Mouse (Mus musculus) liver, embryonic 12.5 days (tissue): ENCODE data around the gene Def6. TPM values are rescaled to one million over a fixed set of nuclear protein-coding genes. Genes with fewer than 3 reads are reported as not detected.

Experiments used
- ATAC-seq: fragments of 200-750 bp; cut with Nextera tagmentation; 2 replicates; pipeline ENCODE4 v1.8.0; 2017; ENCODE audit warnings: moderate number of reproducible peaks, mild to moderate bottlenecking, moderate library complexity
- H3K27ac ChIP-seq: fragments of 300-500 bp; sonication (generic); 2 replicates; pipeline ENCODE4 v1.5.1; 2016; ENCODE audit warnings: mild to moderate bottlenecking
- H3K27me3 ChIP-seq: fragments of 300-500 bp; sonication (generic); replicated peaks from 2 replicates; pipeline ENCODE4 v1.6.1; 2016; ENCODE audit warnings: mild to moderate bottlenecking, moderate library complexity
- H3K36me3 ChIP-seq: fragments of 300-500 bp; sonication (generic); 2 replicates; pipeline ENCODE4 v1.6.1; 2016; ENCODE audit warnings: mild to moderate bottlenecking, moderate library complexity
- H3K4me1 ChIP-seq: fragments of 300-500 bp; sonication (generic); 2 replicates; pipeline ENCODE4 v1.6.1; 2016
- H3K4me2 ChIP-seq: fragments of 300-500 bp; sonication (generic); 2 replicates; pipeline ENCODE4 v1.6.1; 2016; ENCODE audit warnings: mild to moderate bottlenecking, moderate library complexity
- H3K4me3 ChIP-seq: fragments of 300-500 bp; sonication (generic); 2 replicates; pipeline ENCODE4 v1.5.1; 2016; ENCODE audit warnings: mild to moderate bottlenecking, moderate library complexity
- H3K9ac ChIP-seq: fragments of 300-500 bp; sonication (generic); 2 replicates; pipeline ENCODE4 v1.6.1; 2016; ENCODE audit warnings: mild to moderate bottlenecking, moderate library complexity
- H3K9me3 ChIP-seq: fragments of 300-500 bp; sonication (generic); replicated peaks from 2 replicates; pipeline ENCODE4 v1.6.1; 2016; ENCODE audit warnings: mild to moderate bottlenecking, moderate library complexity
- WGBS: fragments of 180-500 bp; shearing (Covaris S2); methylation state at CpG from one replicate; pipeline ENCODE4 v1.1.7; 2016; ENCODE audit not compliant: insufficient replicate concordance; 5-methylcytosine and 5-hydroxymethylcytosine counted together
- polyA plus RNA-seq: library from polyadenylated mRNA; unstranded; fragments of >200 nt; fragmentation: Nextera tagmentation; extraction: Ambion mirVana; gene quantifications from 2 replicates; pipeline ENCODE4 v1.2.1, GENCODE M21; 2016

Def6 gene
- polyA plus RNA-seq = 21.6 and 25.2 TPM in 2 replicates

DNA sequence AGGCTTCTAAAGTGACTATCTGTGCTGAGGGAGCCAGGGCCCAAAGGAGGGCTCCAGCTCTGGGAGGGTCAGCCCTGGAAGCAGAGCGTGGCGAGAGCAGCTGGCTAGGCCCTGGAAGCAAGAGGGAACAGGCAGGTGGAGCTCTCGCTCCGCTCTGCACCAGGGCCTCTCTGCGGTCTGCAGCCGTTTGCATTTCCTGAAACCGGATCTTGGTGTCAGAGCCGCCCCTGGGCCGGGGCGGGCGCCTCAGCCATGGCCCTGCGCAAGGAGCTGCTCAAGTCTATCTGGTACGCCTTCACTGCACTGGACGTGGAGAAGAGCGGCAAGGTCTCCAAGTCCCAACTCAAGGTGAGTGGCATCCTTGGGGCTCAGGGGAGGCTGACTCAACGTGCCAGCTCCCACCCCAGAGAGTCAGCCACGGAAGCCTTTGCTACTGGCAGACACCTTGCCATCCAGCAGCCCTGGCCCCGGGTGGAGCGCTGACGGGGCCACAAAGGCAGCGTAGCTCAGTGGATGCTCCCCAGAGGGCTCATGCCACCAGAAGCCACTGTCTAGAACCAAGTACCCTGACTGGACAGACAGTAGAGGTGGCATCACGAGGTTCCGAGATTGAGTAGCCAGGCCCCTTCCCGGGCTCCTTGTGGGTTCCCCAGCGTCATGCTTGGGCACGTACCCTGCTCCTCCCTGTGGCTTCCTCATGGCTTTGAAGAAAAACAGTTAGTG lies at the start of gene Def6:
Def6 (plus strand) TSS at position 188 of the 723 bp plus-strand sequence.
- Histone ChIP-seq H3K27ac (peak within 1 kb of the TSS; percentile 78), H3K9me3 (no peaks in the 10 kb centered on the region), H3K27me3 (no peaks in the 10 kb centered on the region), H3K4me2 (peak within 1 kb of the TSS; percentile 82), H3K36me3 (peaks cover 9% of the 10 kb centered on the region), H3K4me1 (peaks cover 57% of the 10 kb centered on the region), H3K9ac (peak within 1 kb of the TSS; percentile 72), H3K4me3 (peak within 1 kb of the TSS; percentile 62)
- 3% methylated on average over 26 of the region's 26 CpGs for WGBS
- ATAC-seq = peak; percentile 75

DNA sequence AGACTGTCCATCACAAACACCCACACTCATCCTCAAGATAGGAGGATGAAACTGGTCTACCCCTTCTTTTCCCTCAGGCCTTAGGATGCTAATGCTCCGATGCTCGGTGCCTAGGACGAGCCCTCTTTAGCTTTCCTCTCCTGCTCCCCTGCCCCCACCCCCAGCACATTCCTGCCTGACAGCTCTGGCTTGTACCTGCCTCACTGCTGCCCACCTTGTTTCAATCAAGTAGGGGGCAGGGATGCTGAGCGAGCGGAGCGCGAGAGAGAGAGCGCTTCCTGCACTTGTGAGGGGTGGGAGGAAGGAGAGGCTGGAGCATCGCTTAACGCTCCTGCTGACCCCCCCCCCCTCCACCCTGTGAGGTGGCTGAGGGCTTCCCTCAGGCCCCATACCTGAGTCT lies 47.2 kb upstream of the Def6 start:
- no peak for ATAC-seq
- no peak overlapping the region for H3K4me2 ChIP-seq
- H3K9me3 ChIP-seq = no peaks in the 10 kb centered on the region
- H3K9ac ChIP-seq = no peak overlapping the region
- no peaks in the 10 kb centered on the region for H3K36me3 ChIP-seq
- no peak overlapping the region for H3K4me3 ChIP-seq
- peaks cover 99% of the 10 kb centered on the region for H3K27me3 ChIP-seq
- no peak overlapping the region for H3K27ac ChIP-seq
- H3K4me1 ChIP-seq = no peaks in the 10 kb centered on the region
- 13% methylated on average over 10 of the region's 10 CpGs for WGBS

- Histone ChIP-seq H3K9ac (no peak overlapping the region), H3K9me3 (no peaks in the 10 kb centered on the region), H3K27ac (no peak overlapping the region), H3K36me3 (no peaks in the 10 kb centered on the region), H3K27me3 (peaks cover 96% of the 10 kb centered on the region), H3K4me3 (no peak overlapping the region), H3K4me1 (no peaks in the 10 kb centered on the region), H3K4me2 (no peak overlapping the region)
- 15% methylated on average over 11 of the region's 11 CpGs for WGBS
- no peak for ATAC-seq
These were observed 46.2 kb upstream of the Def6 start for GRCm38 (mm10) chr17:28161310-28161881.

DNA sequence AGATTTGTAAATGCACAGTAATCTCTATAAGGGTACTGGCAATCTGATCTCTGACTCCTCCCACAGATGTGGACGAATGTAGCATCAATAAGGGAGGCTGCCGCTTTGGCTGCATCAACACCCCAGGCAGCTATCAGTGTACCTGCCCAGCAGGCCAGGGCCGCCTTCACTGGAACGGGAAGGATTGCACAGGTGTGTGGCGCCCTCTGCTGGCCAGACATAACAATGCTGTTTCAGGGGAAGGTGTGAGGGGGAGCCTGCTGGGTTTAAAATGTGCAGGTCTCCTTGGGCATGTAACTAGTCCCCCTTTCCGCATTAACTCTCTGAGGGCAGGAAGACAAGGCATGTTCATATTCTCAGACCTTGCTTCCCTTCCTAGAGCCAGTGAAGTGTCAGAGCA lies 43.9 kb upstream of the Def6 start:
- no peak for ATAC-seq
- Histone ChIP-seq H3K4me2 (no peak overlapping the region), H3K4me1 (no peaks in the 10 kb centered on the region), H3K27me3 (peaks cover 77% of the 10 kb centered on the region), H3K27ac (no peak overlapping the region), H3K36me3 (0 out of 2 replicates have a peak, but pooled peaks cover 6% of the 10 kb centered on the region), H3K4me3 (no peak overlapping the region), H3K9ac (no peak overlapping the region), H3K9me3 (no peaks in the 10 kb centered on the region)
- 5% methylated on average over 6 of the region's 6 CpGs for WGBS

GRCm38 (mm10) chr17:28170460-28171305 lies 36.9 kb upstream of the Def6 start:
- Histone ChIP-seq H3K27ac (no peak overlapping the region), H3K4me3 (no peak overlapping the region), H3K36me3 (0 out of 2 replicates have a peak, but pooled peaks cover 6% of the 10 kb centered on the region), H3K9me3 (no peaks in the 10 kb centered on the region), H3K4me1 (peaks cover 12% of the 10 kb centered on the region; the same call in 1 of the 2 replicates), H3K27me3 (peaks cover 12% of the 10 kb centered on the region), H3K9ac (no peak overlapping the region), H3K4me2 (no peak overlapping the region)
- 71% methylated on average over 6 of the region's 6 CpGs for WGBS
- ATAC-seq = no peak

- 63% methylated on average over 9 of the region's 9 CpGs for WGBS
- 0 out of 2 replicates have a peak, but pooled peaks cover 6% of the 10 kb centered on the region for H3K36me3 ChIP-seq
- no peak overlapping the region for H3K4me3 ChIP-seq
- H3K27ac ChIP-seq = no peak overlapping the region
- no peaks in the 10 kb centered on the region for H3K9me3 ChIP-seq
- H3K4me1 ChIP-seq = peaks cover 28% of the 10 kb centered on the region
- ATAC-seq = no peak
- no peak overlapping the region for H3K9ac ChIP-seq
- H3K4me2 ChIP-seq = no peak overlapping the region
- peaks cover 5% of the 10 kb centered on the region for H3K27me3 ChIP-seq
These were observed 34.9 kb upstream of the Def6 start for GRCm38 (mm10) chr17:28172690-28173089.

GRCm38 (mm10) chr17:28176775-28177539 lies 30.6 kb upstream of the Def6 start, which contains the start of gene Zfp523:
Gene Zfp523, plus strand, starts transcription at chr17:28177129.
- Histone ChIP-seq H3K4me3 (peak within 1 kb of the TSS; percentile 72), H3K9ac (peak within 1 kb of the TSS; percentile 80), H3K36me3 (no peaks in the 10 kb centered on the region), H3K4me2 (peak within 1 kb of the TSS; percentile 89), H3K27me3 (peaks cover 4% of the 10 kb centered on the region; the same call in 1 of the 2 replicates), H3K9me3 (no peaks in the 10 kb centered on the region), H3K27ac (peak within 1 kb of the TSS; percentile 79), H3K4me1 (peaks cover 67% of the 10 kb centered on the region)
- WGBS = under 1% methylated on average over 69 of the region's 82 CpGs
- ATAC-seq = peak; percentile 81

DNA sequence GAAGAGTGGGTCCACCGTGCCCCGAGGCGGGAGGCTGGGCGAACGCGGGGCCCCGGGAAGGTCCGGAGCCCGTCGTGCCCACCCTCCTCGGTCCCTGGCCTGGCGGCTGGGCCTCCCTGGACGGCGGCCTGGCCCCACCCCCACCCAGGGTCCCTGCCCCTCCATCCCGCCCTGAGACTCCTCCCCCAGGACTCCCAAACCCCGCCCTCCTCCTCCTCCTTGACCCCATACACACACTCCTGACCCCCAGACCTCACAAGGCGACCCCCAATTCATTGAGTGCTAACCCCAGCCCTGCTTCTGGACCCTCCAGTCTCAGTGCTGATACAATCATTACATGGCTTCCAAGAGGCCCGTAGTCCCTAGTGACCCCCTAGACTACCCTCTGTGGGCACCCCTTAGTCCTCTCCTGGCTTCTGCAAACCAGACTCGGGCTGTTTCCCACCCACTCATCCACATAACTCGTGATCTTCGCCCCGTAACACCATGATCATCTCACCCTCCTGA lies 30.0 kb upstream of the Def6 start:
- Histone ChIP-seq H3K9me3 (no peaks in the 10 kb centered on the region), H3K27ac (peak overlapping the region; percentile 79), H3K36me3 (no peaks in the 10 kb centered on the region), H3K4me3 (peak overlapping the region; percentile 72), H3K4me2 (peak overlapping the region; percentile 89), H3K27me3 (peaks cover 3% of the 10 kb centered on the region; the same call in 1 of the 2 replicates), H3K9ac (peak overlapping the region; percentile 80), H3K4me1 (peaks cover 72% of the 10 kb centered on the region)
- WGBS = 18% methylated on average over 11 of the region's 22 CpGs
- peak; percentile 65 for ATAC-seq

DNA sequence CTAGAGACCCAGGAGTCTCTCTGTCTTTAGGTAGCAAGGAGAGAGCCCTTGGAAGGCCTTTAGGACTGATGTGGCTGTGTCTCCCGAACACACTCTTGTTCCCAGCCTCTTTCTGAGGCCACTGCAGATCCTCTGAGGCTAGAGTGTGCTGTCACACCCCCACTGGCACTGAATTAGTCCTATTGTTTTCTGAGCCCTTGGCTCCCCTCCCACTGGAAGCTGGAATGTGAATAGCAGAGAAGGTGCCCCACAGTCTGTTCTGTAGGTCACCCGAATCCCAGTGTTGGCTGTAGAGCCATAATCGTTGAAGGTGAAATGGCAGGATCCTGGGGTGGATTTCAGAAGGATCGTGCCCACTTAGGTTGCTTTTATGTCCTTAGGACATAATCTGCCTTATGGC lies 27.2 kb upstream of the Def6 start:
- no peak overlapping the region for H3K9ac ChIP-seq
- no peaks in the 10 kb centered on the region for H3K9me3 ChIP-seq
- H3K27me3 ChIP-seq = no peaks in the 10 kb centered on the region
- peaks cover 82% of the 10 kb centered on the region for H3K4me1 ChIP-seq
- H3K27ac ChIP-seq = no peak overlapping the region
- no peak overlapping the region for H3K4me2 ChIP-seq
- H3K36me3 ChIP-seq = no peaks in the 10 kb centered on the region
- ATAC-seq = no peak
- no peak overlapping the region for H3K4me3 ChIP-seq
- 60% methylated on average over 4 of the region's 4 CpGs for WGBS

GRCm38 (mm10) chr17:28180783-28181544 lies 26.6 kb upstream of the Def6 start:
- ATAC-seq = no peak
- no peaks in the 10 kb centered on the region for H3K36me3 ChIP-seq
- H3K27me3 ChIP-seq = no peaks in the 10 kb centered on the region
- H3K27ac ChIP-seq = no peak overlapping the region
- no peak overlapping the region for H3K9ac ChIP-seq
- WGBS = 63% methylated on average over 15 of the region's 15 CpGs
- H3K9me3 ChIP-seq = no peaks in the 10 kb centered on the region
- no peak overlapping the region for H3K4me2 ChIP-seq
- no peak overlapping the region for H3K4me3 ChIP-seq
- peaks cover 84% of the 10 kb centered on the region for H3K4me1 ChIP-seq
